Mouse (Mus musculus) embryonic facial prominence, embryonic 10.5 days (tissue): ENCODE results near the gene Itga9. TPM values are rescaled to one million over a fixed set of nuclear protein-coding genes. Genes with fewer than 3 reads are reported as not detected.

Source experiments
- DNase-seq: peaks from one replicate; pipeline ENCODE4 v3.0.0-alpha.2; 2017; ENCODE audit warnings: low spot score
- H3K27ac ChIP-seq: fragments of 300-500 bp; sonication (generic); replicated peaks from 2 replicates; pipeline ENCODE4 v1.5.1; 2016; ENCODE audit warnings: mild to moderate bottlenecking
- H3K27me3 ChIP-seq: fragments of 300-500 bp; sonication (generic); replicated peaks from 2 replicates; pipeline ENCODE4 v1.6.1; 2016; ENCODE audit warnings: low read depth, mild to moderate bottlenecking; ENCODE audit not compliant: poor library complexity, severe bottlenecking
- H3K36me3 ChIP-seq: fragments of 300-500 bp; sonication (generic); replicated peaks from 2 replicates; pipeline ENCODE4 v1.6.1; 2016; ENCODE audit warnings: mild to moderate bottlenecking, moderate library complexity
- H3K4me1 ChIP-seq: fragments of 300-500 bp; sonication (generic); 2 replicates; pipeline ENCODE4 v1.6.1; 2016
- H3K4me3 ChIP-seq: fragments of 300-500 bp; sonication (generic); 2 replicates; pipeline ENCODE4 v1.5.1; 2016; ENCODE audit warnings: mild to moderate bottlenecking, moderate library complexity
- H3K9me3 ChIP-seq: fragments of 300-500 bp; sonication (generic); 2 replicates; pipeline ENCODE4 v1.6.1; 2016; ENCODE audit warnings: mild to moderate bottlenecking
- WGBS: fragments of 180-500 bp; shearing (Covaris S2); methylation state at CpG from one replicate; pipeline ENCODE4 v1.1.7; 2016; 5-methylcytosine and 5-hydroxymethylcytosine counted together
- polyA plus RNA-seq: library from polyadenylated mRNA; unstranded; fragments of >200 nt; fragmentation: Nextera tagmentation; extraction: Ambion mirVana; gene quantifications from 2 replicates; pipeline ENCODE4 v1.2.1, GENCODE M21; 2016

Gene Itga9
- polyA plus RNA-seq, 1 experiment from 2014 or later = 13.4 TPM

- Histone ChIP-seq H3K27me3 (peaks cover 48% of the 10 kb centered on the region), H3K4me3 (no peak overlapping the region), H3K36me3 (no peaks in the 10 kb centered on the region), H3K27ac (no peak overlapping the region), H3K4me1 (peaks cover 70% of the 10 kb centered on the region), H3K9me3 (no peaks in the 10 kb centered on the region)
- DNase-seq = no peak
- WGBS = 66% methylated on average over 10 of the region's 10 CpGs
Observed at GRCm38 (mm10) chr9:118610060-118610459, 3.6 kb downstream of the Itga9 start.

GRCm38 (mm10) chr9:118611111-118611541, 4.6 kb downstream of the Itga9 start:
- DNase-seq = no peak
- H3K27ac ChIP-seq = 0 out of 2 replicates have a peak overlapping the region, but pooled peaks have one; percentile 14
- peaks cover 66% of the 10 kb centered on the region for H3K4me1 ChIP-seq
- no peaks in the 10 kb centered on the region for H3K36me3 ChIP-seq
- H3K9me3 ChIP-seq = no peaks in the 10 kb centered on the region
- peaks cover 40% of the 10 kb centered on the region for H3K27me3 ChIP-seq
- H3K4me3 ChIP-seq = no peak overlapping the region
- 61% methylated on average over 14 of the region's 14 CpGs for WGBS

- H3K4me3 ChIP-seq = no peak overlapping the region
- H3K27ac ChIP-seq = no peak overlapping the region
- no peaks in the 10 kb centered on the region for H3K9me3 ChIP-seq
- 60% methylated on average over 20 of the region's 20 CpGs for WGBS
- no peaks in the 10 kb centered on the region for H3K36me3 ChIP-seq
- H3K4me1 ChIP-seq = peaks cover 67% of the 10 kb centered on the region
- H3K27me3 ChIP-seq = peaks cover 40% of the 10 kb centered on the region
- no peak for DNase-seq
Observed at GRCm38 (mm10) chr9:118611958-118612581, 5.6 kb downstream of the Itga9 start.

DNA sequence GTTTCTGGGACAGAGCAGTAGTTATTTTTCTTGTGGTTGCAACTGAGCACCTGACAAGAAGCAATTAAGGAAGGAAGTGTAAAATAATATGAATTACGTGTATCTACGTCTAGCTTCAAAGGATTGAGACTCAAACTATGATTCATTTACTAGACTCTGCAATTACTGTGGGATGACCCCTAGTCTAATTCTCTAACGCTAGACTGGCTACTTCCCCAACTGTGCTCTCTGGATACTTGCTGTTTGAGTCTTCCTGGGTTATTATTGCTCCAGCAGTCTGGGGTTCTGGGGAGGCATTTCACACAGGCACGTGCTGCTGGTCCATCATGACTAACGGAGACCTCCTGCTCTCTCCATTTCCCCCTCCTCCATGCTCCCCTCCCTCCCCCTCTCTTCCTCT, 10.7 kb downstream of the Itga9 start:
- 73% methylated on average over 5 of the region's 5 CpGs for WGBS
- peaks cover 8% of the 10 kb centered on the region; the same call in 1 of the 2 replicates for H3K27me3 ChIP-seq

GRCm38 (mm10) chr9:118618732-118619250, 12.3 kb downstream of the Itga9 start:
- WGBS = 83% methylated on average over 3 of the region's 3 CpGs
- Histone ChIP-seq H3K27me3 (no peaks in the 10 kb centered on the region), H3K4me3 (no peak overlapping the region), H3K36me3 (no peaks in the 10 kb centered on the region; the same call in 1 of the 2 replicates), H3K27ac (no peak overlapping the region), H3K9me3 (no peaks in the 10 kb centered on the region), H3K4me1 (peaks cover 51% of the 10 kb centered on the region)
- no peak for DNase-seq

More for the DNA sequence above, 10.7 kb downstream of the Itga9 start:
- H3K4me1 ChIP-seq = peaks cover 48% of the 10 kb centered on the region
- H3K4me3 ChIP-seq = no peak overlapping the region
- no peak for DNase-seq
- no peaks in the 10 kb centered on the region; the same call in 1 of the 2 replicates for H3K36me3 ChIP-seq
- no peak overlapping the region for H3K27ac ChIP-seq
- no peaks in the 10 kb centered on the region for H3K9me3 ChIP-seq

GRCm38 (mm10) chr9:118620807-118621206, 14.3 kb downstream of the Itga9 start:
- no peaks in the 10 kb centered on the region for H3K9me3 ChIP-seq
- no peak overlapping the region for H3K27ac ChIP-seq
- H3K36me3 ChIP-seq = no peaks in the 10 kb centered on the region; the same call in 1 of the 2 replicates
- whole genome bisulfite sequencing = 58% methylated on average over 4 of the region's 4 CpGs
- DNase-seq = no peak
- H3K27me3 ChIP-seq = no peaks in the 10 kb centered on the region
- H3K4me1 ChIP-seq = peaks cover 71% of the 10 kb centered on the region
- H3K4me3 ChIP-seq = no peak overlapping the region

GRCm38 (mm10) chr9:118621691-118622090, 15.2 kb downstream of the Itga9 start:
- H3K4me1 ChIP-seq = peaks cover 70% of the 10 kb centered on the region
- no peak overlapping the region for H3K4me3 ChIP-seq
- 89% methylated on average over 6 of the region's 6 CpGs for WGBS
- H3K9me3 ChIP-seq = no peaks in the 10 kb centered on the region
- peaks cover under 1% of the 10 kb centered on the region for H3K36me3 ChIP-seq
- H3K27ac ChIP-seq = no peak overlapping the region
- H3K27me3 ChIP-seq = no peaks in the 10 kb centered on the region
- no peak for DNase-seq

- WGBS = 89% methylated on average over 18 of the region's 18 CpGs
- Histone ChIP-seq H3K27me3 (no peaks in the 10 kb centered on the region), H3K9me3 (no peaks in the 10 kb centered on the region), H3K27ac (peak overlapping the region; percentile 19; the same call in 1 of the 2 replicates), H3K4me3 (no peak overlapping the region), H3K4me1 (peaks cover 62% of the 10 kb centered on the region), H3K36me3 (peaks cover 9% of the 10 kb centered on the region)
- no peak for DNase-seq
Observed at GRCm38 (mm10) chr9:118622376-118623166, 16.1 kb downstream of the Itga9 start.

DNA sequence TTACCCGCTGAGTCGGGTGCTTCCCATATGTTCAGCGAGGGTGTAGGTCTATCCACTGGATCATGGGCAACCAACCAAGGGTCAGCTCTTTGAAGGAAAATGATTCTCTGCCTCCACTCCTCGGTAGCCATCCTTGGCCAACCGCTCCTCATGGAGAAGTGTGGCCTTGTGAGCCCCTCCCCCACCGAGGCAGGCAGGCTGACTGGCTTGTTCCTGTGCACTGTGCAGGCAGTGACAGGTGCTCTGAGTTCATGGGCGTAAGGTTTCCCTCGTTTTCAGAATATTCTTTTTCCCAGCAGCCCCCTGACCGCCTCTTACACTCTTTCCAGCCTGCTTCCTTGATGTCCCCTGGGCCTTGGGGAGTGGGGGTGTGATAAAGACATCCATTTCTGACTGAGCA, 17.0 kb downstream of the Itga9 start:
- H3K27ac ChIP-seq = peak overlapping the region; percentile 82
- peaks cover 57% of the 10 kb centered on the region for H3K4me1 ChIP-seq
- WGBS = 47% methylated on average over 9 of the region's 9 CpGs

GRCm38 (mm10) chr9:118624146-118624545, 17.7 kb downstream of the Itga9 start:
- Histone ChIP-seq H3K36me3 (peaks cover 25% of the 10 kb centered on the region), H3K27ac (peak overlapping the region; percentile 82), H3K4me3 (peak overlapping the region; percentile 30), H3K9me3 (no peaks in the 10 kb centered on the region), H3K4me1 (peaks cover 52% of the 10 kb centered on the region), H3K27me3 (no peaks in the 10 kb centered on the region)
- WGBS = 14% methylated on average over 7 of the region's 7 CpGs
- DNase-seq = peak; percentile 67

More for the DNA sequence above, 17.0 kb downstream of the Itga9 start:
- H3K9me3 ChIP-seq = no peaks in the 10 kb centered on the region
- peak overlapping the region; percentile 13; the same call in 1 of the 2 replicates for H3K4me3 ChIP-seq
- peak; percentile 54 for DNase-seq
- H3K36me3 ChIP-seq = peaks cover 18% of the 10 kb centered on the region
- H3K27me3 ChIP-seq = no peaks in the 10 kb centered on the region

- DNase-seq = no peak
- no peaks in the 10 kb centered on the region for H3K9me3 ChIP-seq
- H3K27ac ChIP-seq = no peak overlapping the region
- WGBS = 67% methylated on average over 6 of the region's 6 CpGs
- H3K4me1 ChIP-seq = peaks cover 22% of the 10 kb centered on the region
- no peak overlapping the region for H3K4me3 ChIP-seq
- H3K36me3 ChIP-seq = peaks cover 49% of the 10 kb centered on the region
- no peaks in the 10 kb centered on the region for H3K27me3 ChIP-seq
Observed at GRCm38 (mm10) chr9:118629763-118630379, 23.4 kb downstream of the Itga9 start.
